Mouse (Mus musculus): ENCODE results near the gene Cyb561a3.

The Cyb561a3 gene

GRCm38 (mm10) chr19:10576690-10577561 lies at the start of gene Cyb561a3, which contains the start of gene Tmem138:
Gene Cyb561a3, plus strand, starts transcription at chr19:10577172.
Gene Tmem138, minus strand, starts transcription at chr19:10577362.
- DNase-seq = peak; percentile 92 to 93

GRCm38 (mm10) chr19:10530082-10530481 lies 46.9 kb upstream of the Cyb561a3 start:
- DNase-seq = peak; percentile 23 to 28

- DNase-seq = no peak
Observed at GRCm38 (mm10) chr19:10539454-10539853, 37.5 kb upstream of the Cyb561a3 start.

GRCm38 (mm10) chr19:10555624-10556510 lies 21.1 kb upstream of the Cyb561a3 start, which contains the start of gene Tmem216:
Gene Tmem216, minus strand, starts transcription at chr19:10556238.
- DNase-seq = peak; percentile 85 to 86

- DNase-seq = no peak
Observed at GRCm38 (mm10) chr19:10557001-10557400, 20.0 kb upstream of the Cyb561a3 start.

- DNase-seq = no peak
Observed at GRCm38 (mm10) chr19:10557430-10557829, 19.5 kb upstream of the Cyb561a3 start.

GRCm38 (mm10) chr19:10557837-10558375 lies 19.1 kb upstream of the Cyb561a3 start:
- peak; percentile 19 to 27 for DNase-seq

GRCm38 (mm10) chr19:10560108-10560507 lies 16.9 kb upstream of the Cyb561a3 start:
- DNase-seq = no peak

GRCm38 (mm10) chr19:10561558-10562314 lies 15.2 kb upstream of the Cyb561a3 start:
- DNase-seq = no peak

- DNase-seq = no peak
Observed at GRCm38 (mm10) chr19:10562351-10562750, 14.6 kb upstream of the Cyb561a3 start.

GRCm38 (mm10) chr19:10564278-10564677 lies 12.7 kb upstream of the Cyb561a3 start:
- no peak for DNase-seq

GRCm38 (mm10) chr19:10565217-10565616 lies 11.8 kb upstream of the Cyb561a3 start:
- DNase-seq = no peak

- no peak for DNase-seq
Observed at GRCm38 (mm10) chr19:10569627-10570026, 7.3 kb upstream of the Cyb561a3 start.

GRCm38 (mm10) chr19:10580102-10580501 lies 3.1 kb downstream of the Cyb561a3 start:
- no peak for DNase-seq

- DNase-seq = peak; percentile 60 to 65
Observed at GRCm38 (mm10) chr19:10580761-10581160, 3.8 kb downstream of the Cyb561a3 start.

- DNase-seq = peak; percentile 55 to 63
Observed at GRCm38 (mm10) chr19:10581984-10582383, 5.0 kb downstream of the Cyb561a3 start.

GRCm38 (mm10) chr19:10583550-10584146 lies 6.7 kb downstream of the Cyb561a3 start:
- no peak for DNase-seq

GRCm38 (mm10) chr19:10585112-10585511 lies 8.1 kb downstream of the Cyb561a3 start:
- peak; percentile 68 to 74 for DNase-seq

- DNase-seq = no peak
Observed at GRCm38 (mm10) chr19:10587231-10587630, 10.3 kb downstream of the Cyb561a3 start.

- no peak for DNase-seq
Observed at GRCm38 (mm10) chr19:10589127-10589857, 12.3 kb downstream of the Cyb561a3 start.

GRCm38 (mm10) chr19:10590301-10590700 lies 13.3 kb downstream of the Cyb561a3 start:
- no peak for DNase-seq

All from B cell, adult 2 months (primary cell).